Mouse (Mus musculus) heart, postnatal 0 days (tissue): ENCODE results near the gene Mtmr1. TPM values are rescaled to one million over a fixed set of nuclear protein-coding genes. Genes with fewer than 3 reads are reported as not detected.

Source experiments
- ATAC-seq: fragments of 200-750 bp; cut with Nextera tagmentation; 2 replicates; pipeline ENCODE4 v1.8.0; 2017; ENCODE audit warnings: low read depth, moderate number of reproducible peaks, moderate library complexity; ENCODE audit not compliant: insufficient read depth
- DNase-seq: peaks from one replicate; pipeline ENCODE4 v3.0.0-alpha.2; 2016; ENCODE audit warnings: low spot score
- H3K27ac ChIP-seq: fragments of 300-500 bp; sonication (generic); 2 replicates; pipeline ENCODE4 v1.5.1; 2014; ENCODE audit warnings: low read depth, mild to moderate bottlenecking
- H3K27me3 ChIP-seq: fragments of 300-500 bp; sonication (generic); 2 replicates; pipeline ENCODE4 v1.6.1; 2014; ENCODE audit warnings: low read length, mixed read lengths; ENCODE audit not compliant: control insufficient read depth, insufficient read depth
- H3K36me3 ChIP-seq: fragments of 300-500 bp; sonication (generic); replicated peaks from 2 replicates; pipeline ENCODE4 v1.6.1; 2014; ENCODE audit warnings: low read length, mixed read lengths; ENCODE audit not compliant: control insufficient read depth, insufficient read depth
- H3K4me1 ChIP-seq: fragments of 300-500 bp; sonication (generic); 2 replicates; pipeline ENCODE4 v1.6.1; 2014; ENCODE audit warnings: antibody characterized with exemption; ENCODE audit not compliant: control insufficient read depth, insufficient read depth
- H3K4me2 ChIP-seq: fragments of 300-500 bp; sonication (generic); 2 replicates; pipeline ENCODE4 v1.6.1; 2014; ENCODE audit warnings: low read depth, mild to moderate bottlenecking, low read length, moderate library complexity
- H3K4me3 ChIP-seq: fragments of 300-500 bp; sonication (generic); 2 replicates; pipeline ENCODE4 v1.5.1; 2014; ENCODE audit warnings: low read depth, low read length
- H3K9ac ChIP-seq: fragments of 300-500 bp; sonication (generic); replicated peaks from 2 replicates; pipeline ENCODE4 v1.6.1; 2014; ENCODE audit warnings: low read depth, low read length, mixed read lengths
- H3K9me3 ChIP-seq: fragments of 300-500 bp; sonication (generic); replicated peaks from 2 replicates; pipeline ENCODE4 v1.6.1; 2016; ENCODE audit warnings: low read length; ENCODE audit not compliant: control insufficient read depth
- CTCF ChIP-seq: IDR thresholded peaks from 2 replicates; pipeline ENCODE4 v1.5.1; 2016; ENCODE audit warnings: antibody characterized with exemption, control low read depth, low read depth
- EP300 ChIP-seq: IDR thresholded peaks from 2 replicates; pipeline ENCODE4 v1.6.1; 2016; ENCODE audit warnings: antibody characterized with exemption, low read depth
- WGBS: fragments of 180-500 bp; shearing (Covaris S2); extraction: QIAGEN DNeasy Blood & Tissue Kit; methylation state at CpG from one replicate; pipeline ENCODE4 v1.1.7; 2014; 5-methylcytosine and 5-hydroxymethylcytosine counted together
- polyA plus RNA-seq: library from polyadenylated mRNA; unstranded; fragments of >200 nt; fragmentation: Nextera tagmentation; extraction: Ambion mirVana; gene quantifications from 2 replicates; pipeline ENCODE4 v1.2.1, GENCODE M21; 2015
- total RNA-seq: library from RNA; depleted of rRNA; stranded (reverse); fragments of >200 nt; gene quantifications from 2 replicates; pipeline ENCODE4 v1.2.3, GENCODE M21; 2014; ENCODE audit warnings: low replicate concordance

The Mtmr1 gene
- total and polyA plus RNA-seq, 2 experiments from 2014 or later = 12.7 to 30.1 TPM

DNA sequence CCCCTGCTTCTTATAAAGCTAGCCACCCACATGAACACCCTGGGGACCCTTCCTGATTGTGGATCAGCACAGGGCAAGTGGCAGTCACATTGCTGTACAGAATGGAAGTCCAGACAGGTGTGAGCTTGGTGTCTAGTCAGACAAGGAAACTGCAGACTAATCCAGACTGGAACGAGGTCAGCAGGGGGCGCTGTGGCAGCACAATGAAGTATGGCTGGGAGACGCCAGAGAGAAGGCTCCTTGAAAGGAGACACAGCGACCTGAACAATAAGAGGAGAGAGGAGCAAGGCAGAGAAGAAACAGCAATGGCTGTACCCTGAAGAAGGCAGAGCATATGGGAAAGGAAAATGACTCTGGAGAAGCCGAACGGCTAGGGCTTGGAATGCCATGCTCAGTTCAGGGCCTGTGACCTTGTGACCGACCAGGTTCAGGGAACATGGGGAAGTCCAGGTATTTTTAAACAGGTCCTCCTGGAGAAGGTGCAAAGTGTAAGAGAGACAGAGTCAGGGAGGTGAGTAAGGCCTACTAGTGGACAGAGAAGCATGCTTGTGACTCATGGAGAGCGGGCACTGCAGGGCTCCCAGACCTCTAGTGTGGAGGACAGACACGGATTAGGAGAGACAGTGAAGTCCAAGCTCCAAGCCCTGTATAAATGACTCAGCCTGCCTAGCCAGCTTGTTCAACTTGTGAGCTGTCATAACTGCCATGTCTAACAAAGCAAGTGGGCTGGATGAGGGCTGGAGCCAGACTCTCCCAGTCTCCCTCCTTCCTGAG is 61.4 kb downstream of the Mtmr1 start:
- Histone ChIP-seq H3K4me3 (no peak overlapping the region), H3K9ac (no peak overlapping the region), H3K4me1 (no peaks in the 10 kb centered on the region), H3K36me3 (no peaks in the 10 kb centered on the region), H3K27me3 (no peaks in the 10 kb centered on the region), H3K9me3 (no peaks in the 10 kb centered on the region), H3K4me2 (no peak overlapping the region), H3K27ac (no peak overlapping the region)
- WGBS = 38% methylated on average over 9 of the region's 9 CpGs
- ATAC-seq (peak; percentile 69), DNase-seq (peak; percentile 15)
- no peak for TF ChIP-seq EP300
- peak; percentile 70 for TF ChIP-seq CTCF

GRCm38 (mm10) chrX:71427491-71427890 is 62.9 kb downstream of the Mtmr1 start:
- no peaks in the 10 kb centered on the region for H3K9me3 ChIP-seq
- DNase-seq = no peak
- no peak for TF ChIP-seq CTCF
- no peak for TF ChIP-seq EP300
- no peaks in the 10 kb centered on the region for H3K27me3 ChIP-seq
- H3K4me2 ChIP-seq = no peak overlapping the region
- H3K36me3 ChIP-seq = no peaks in the 10 kb centered on the region
- H3K4me1 ChIP-seq = no peaks in the 10 kb centered on the region
- no peak for ATAC-seq
- no peak overlapping the region for H3K9ac ChIP-seq
- no peak overlapping the region for H3K4me3 ChIP-seq
- H3K27ac ChIP-seq = no peak overlapping the region

DNA sequence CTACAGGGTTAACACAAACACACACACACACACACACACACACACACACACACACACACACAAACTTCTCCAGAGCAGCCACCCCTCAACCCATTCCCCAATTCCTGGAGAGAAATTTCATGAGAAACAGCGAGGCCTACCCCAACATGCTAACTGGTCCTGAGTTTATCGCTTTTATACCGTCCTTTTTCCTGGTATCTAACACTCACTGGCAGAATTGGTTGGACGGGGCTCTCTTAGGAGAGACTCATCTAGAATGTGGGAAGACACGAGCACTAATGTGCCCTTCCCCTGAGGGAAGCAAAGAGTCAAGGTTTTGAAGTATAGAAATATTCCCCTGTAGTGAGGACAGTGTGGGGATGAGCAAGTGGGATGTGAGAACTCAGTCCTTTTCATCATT is 66.3 kb downstream of the Mtmr1 start:
- Histone ChIP-seq H3K27ac (no peak overlapping the region), H3K4me3 (no peak overlapping the region), H3K4me1 (no peaks in the 10 kb centered on the region), H3K4me2 (no peak overlapping the region), H3K9me3 (no peaks in the 10 kb centered on the region), H3K36me3 (no peaks in the 10 kb centered on the region), H3K9ac (no peak overlapping the region), H3K27me3 (no peaks in the 10 kb centered on the region)
- 73% methylated on average over 5 of the region's 5 CpGs for WGBS
- TF ChIP-seq EP300 (no peak), CTCF (no peak)
- DNase-seq (no peak), ATAC-seq (no peak)

- Histone ChIP-seq H3K4me3 (no peak overlapping the region), H3K4me2 (no peak overlapping the region), H3K36me3 (no peaks in the 10 kb centered on the region), H3K9me3 (no peaks in the 10 kb centered on the region), H3K4me1 (no peaks in the 10 kb centered on the region), H3K9ac (no peak overlapping the region), H3K27ac (no peak overlapping the region), H3K27me3 (no peaks in the 10 kb centered on the region)
- TF ChIP-seq EP300 (no peak), CTCF (no peak)
- 97% methylated on average over 1 of the region's 1 CpGs for WGBS
- DNase-seq (no peak), ATAC-seq (no peak)
Measured at GRCm38 (mm10) chrX:71434448-71434847, 69.9 kb downstream of the Mtmr1 start.

DNA sequence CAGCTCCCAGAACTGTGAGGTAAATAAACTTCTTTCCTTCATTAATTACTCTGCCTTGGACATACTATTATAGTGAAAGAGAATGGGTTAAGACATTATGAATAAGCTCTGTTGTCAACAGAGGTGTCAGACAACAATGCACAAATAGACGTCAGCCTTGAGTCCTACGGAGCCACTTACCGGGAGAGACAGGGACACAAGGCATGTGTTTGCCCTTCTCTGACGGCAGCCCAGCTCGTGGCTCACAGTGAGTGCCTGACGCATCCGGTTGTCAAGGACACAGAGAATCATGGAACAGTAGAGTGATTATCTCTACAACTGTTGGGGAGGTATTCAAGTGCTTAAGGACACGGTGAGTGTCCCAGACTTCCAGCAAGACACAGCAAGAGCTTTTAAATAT is 70.3 kb downstream of the Mtmr1 start:
- H3K36me3 ChIP-seq = no peaks in the 10 kb centered on the region
- H3K9me3 ChIP-seq = no peaks in the 10 kb centered on the region
- H3K27me3 ChIP-seq = no peaks in the 10 kb centered on the region
- peak; percentile 16 for DNase-seq
- no peak overlapping the region for H3K4me2 ChIP-seq
- H3K27ac ChIP-seq = no peak overlapping the region
- 50% methylated on average over 8 of the region's 8 CpGs for WGBS
- ATAC-seq = peak; percentile 41; the same call in 1 of the 2 replicates
- H3K4me3 ChIP-seq = no peak overlapping the region
- no peaks in the 10 kb centered on the region for H3K4me1 ChIP-seq
- TF ChIP-seq CTCF = no peak
- no peak for TF ChIP-seq EP300
- no peak overlapping the region for H3K9ac ChIP-seq

DNA sequence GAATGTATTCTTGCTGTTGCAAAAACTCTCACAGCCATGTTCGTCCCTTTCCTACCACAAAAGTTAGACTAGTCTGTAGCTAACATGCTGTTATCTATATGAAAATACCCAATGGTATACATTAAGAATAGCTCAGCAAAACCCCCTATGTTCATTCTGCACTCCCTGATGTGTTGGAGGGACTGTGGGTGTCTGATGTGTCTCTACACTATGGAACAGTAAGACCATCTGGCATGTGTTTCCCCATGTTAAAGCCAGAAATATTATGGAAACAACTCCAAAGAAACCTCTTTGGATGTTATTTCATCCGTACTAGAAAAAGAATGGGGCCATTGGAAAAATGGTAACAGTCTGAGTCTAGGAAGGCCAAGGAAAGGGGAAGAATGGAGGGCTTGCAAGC is 71.0 kb downstream of the Mtmr1 start:
- WGBS = 89% methylated on average over 2 of the region's 2 CpGs
- no peaks in the 10 kb centered on the region for H3K9me3 ChIP-seq
- TF ChIP-seq EP300 (no peak), CTCF (no peak)
- H3K4me2 ChIP-seq = no peak overlapping the region
- H3K4me1 ChIP-seq = no peaks in the 10 kb centered on the region
- no peak overlapping the region for H3K9ac ChIP-seq
- H3K4me3 ChIP-seq = no peak overlapping the region
- no peak overlapping the region for H3K27ac ChIP-seq
- H3K27me3 ChIP-seq = no peaks in the 10 kb centered on the region
- ATAC-seq = no peak
- DNase-seq = no peak
- H3K36me3 ChIP-seq = 0 out of 2 replicates have a peak, but pooled peaks cover 3% of the 10 kb centered on the region
